Mouse (Mus musculus): ENCODE measurements around the gene Frmd4b. TPM values are rescaled to one million over a fixed set of nuclear protein-coding genes. Genes with fewer than 3 reads are reported as not detected.

The Frmd4b gene
- polyA plus RNA-seq, 1 experiment: 8.3 TPM

- no peak for DNase-seq (ENCODE audit: low read depth, low spot score)
- WGBS: 81% methylated on average over 7 of the region's 7 CpGs
These were observed 35.4 kb downstream of the Frmd4b start for GRCm38 (mm10) chr6:97581941-97582340.

- WGBS: 67% methylated on average over 2 of the region's 2 CpGs
These were observed 36.8 kb downstream of the Frmd4b start for GRCm38 (mm10) chr6:97580479-97581030.

GRCm38 (mm10) chr6:97579704-97580103 lies 37.6 kb downstream of the Frmd4b start:
- DNase-seq (ENCODE audit: low read depth, low spot score): no peak
- 88% methylated on average over 4 of the region's 4 CpGs for WGBS

More at GRCm38 (mm10) chr6:97580479-97581030, 36.8 kb downstream of the Frmd4b start:
- no peak for DNase-seq (ENCODE audit: low read depth, low spot score)

- DNase-seq (ENCODE audit: low read depth, low spot score): no peak
- WGBS: 87% methylated on average over 7 of the region's 7 CpGs
These were observed 39.1 kb downstream of the Frmd4b start for GRCm38 (mm10) chr6:97578210-97578609.

GRCm38 (mm10) chr6:97577349-97577748 lies 40.0 kb downstream of the Frmd4b start:
- 75% methylated on average over 4 of the region's 4 CpGs for WGBS
- DNase-seq (ENCODE audit: low read depth, low spot score): no peak

GRCm38 (mm10) chr6:97576565-97577346 lies 40.6 kb downstream of the Frmd4b start:
- 60% methylated on average over 7 of the region's 7 CpGs for WGBS
- no peak for DNase-seq (ENCODE audit: low read depth, low spot score)

GRCm38 (mm10) chr6:97576096-97576495 lies 41.2 kb downstream of the Frmd4b start:
- 86% methylated on average over 7 of the region's 7 CpGs for WGBS
- DNase-seq (ENCODE audit: low read depth, low spot score): no peak

GRCm38 (mm10) chr6:97574973-97575372 lies 42.4 kb downstream of the Frmd4b start:
- DNase-seq (ENCODE audit: low read depth, low spot score): no peak
- WGBS: 84% methylated on average over 5 of the region's 5 CpGs

- no peak for DNase-seq (ENCODE audit: low read depth, low spot score)
- WGBS: 89% methylated on average over 5 of the region's 5 CpGs
These were observed 45.1 kb downstream of the Frmd4b start for GRCm38 (mm10) chr6:97572226-97572625.

GRCm38 (mm10) chr6:97568538-97568937 lies 48.8 kb downstream of the Frmd4b start:
- DNase-seq (ENCODE audit: low read depth, low spot score): no peak
- WGBS: 44% methylated on average over 6 of the region's 6 CpGs

- 80% methylated on average over 4 of the region's 4 CpGs for WGBS
- no peak for DNase-seq (ENCODE audit: low read depth, low spot score)
These were observed 50.6 kb downstream of the Frmd4b start for GRCm38 (mm10) chr6:97566746-97567145.

- WGBS: 76% methylated on average over 8 of the region's 8 CpGs
- DNase-seq (ENCODE audit: low read depth, low spot score): no peak
These were observed 60.2 kb downstream of the Frmd4b start for GRCm38 (mm10) chr6:97557147-97557546.

- WGBS: 97% methylated on average over 7 of the region's 7 CpGs
- DNase-seq (ENCODE audit: low read depth, low spot score): no peak
These were observed 61.7 kb downstream of the Frmd4b start for GRCm38 (mm10) chr6:97555637-97556036.

GRCm38 (mm10) chr6:97553431-97553830 lies 63.9 kb downstream of the Frmd4b start:
- no peak for DNase-seq (ENCODE audit: low read depth, low spot score)
- 69% methylated on average over 4 of the region's 4 CpGs for WGBS

GRCm38 (mm10) chr6:97552573-97552972 lies 64.8 kb downstream of the Frmd4b start:
- 94% methylated on average over 3 of the region's 3 CpGs for WGBS
- no peak for DNase-seq (ENCODE audit: low read depth, low spot score)

- DNase-seq (ENCODE audit: low read depth, low spot score): no peak
These were observed 65.5 kb downstream of the Frmd4b start for GRCm38 (mm10) chr6:97551884-97552283.

GRCm38 (mm10) chr6:97551161-97551560 lies 66.2 kb downstream of the Frmd4b start:
- 89% methylated on average over 4 of the region's 4 CpGs for WGBS
- no peak for DNase-seq (ENCODE audit: low read depth, low spot score)

More at GRCm38 (mm10) chr6:97551884-97552283, 65.5 kb downstream of the Frmd4b start:
- WGBS: 71% methylated on average over 8 of the region's 8 CpGs

- WGBS: 72% methylated on average over 2 of the region's 2 CpGs
- DNase-seq (ENCODE audit: low read depth, low spot score): no peak
These were observed 76.9 kb downstream of the Frmd4b start for GRCm38 (mm10) chr6:97540458-97540857.

- DNase-seq (ENCODE audit: low read depth, low spot score): no peak
- 93% methylated on average over 9 of the region's 9 CpGs for WGBS
These were observed 81.4 kb downstream of the Frmd4b start for GRCm38 (mm10) chr6:97535763-97536445.

GRCm38 (mm10) chr6:97531043-97531442 lies 86.3 kb downstream of the Frmd4b start:
- no peak for DNase-seq (ENCODE audit: low read depth, low spot score)
- WGBS: 47% methylated on average over 4 of the region's 4 CpGs

Measured in large intestine, adult 2 months (tissue).